Mouse (Mus musculus): ENCODE results near the gene Braf. TPM values are rescaled to one million over a fixed set of nuclear protein-coding genes. Genes with fewer than 3 reads are reported as not detected.
"Not testable (repeated sequence)": the region's sequence is repeated elsewhere in the genome, so short reads cannot be mapped to it uniquely, and the experiment has no call there.

The Braf gene
- total RNA-seq, 1 experiment, result 51.5 TPM

DNA sequence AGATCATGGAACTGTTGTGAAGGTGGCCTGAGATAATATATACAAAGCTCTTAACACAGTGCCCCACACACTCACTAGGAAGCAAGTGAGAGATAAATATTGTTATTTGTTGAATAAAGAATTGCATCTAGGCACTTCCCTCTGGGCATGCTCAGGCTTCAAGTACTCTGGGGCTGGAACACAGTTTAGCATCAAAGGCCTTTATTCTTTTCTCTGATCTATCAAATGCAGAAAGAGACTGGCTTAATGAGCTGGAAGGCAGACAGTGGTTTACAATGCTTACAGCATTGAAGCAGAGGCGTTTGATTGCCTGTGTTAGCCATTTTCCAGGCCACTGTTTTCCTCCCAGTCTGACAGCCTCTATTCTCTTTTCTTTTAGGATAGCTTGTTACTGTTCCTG, 21.8 kb upstream of the Braf start:
- in situ Hi-C loops (cut with MboI; ENCODE audit: low sequenced_read_pairs in 2 of 2, unreplicated experiment in 2 of 2), result no loop called here
- Histone ChIP-seq H3K36me3 (ENCODE audit: control insufficient read depth, insufficient read depth, low read length, poor library complexity, severe bottlenecking) (no peaks in the 10 kb centered on the region), H3K4me3 (ENCODE audit: insufficient read depth in 1 of 2, low read depth in 1 of 2, low read length in 2 of 2, poor library complexity in 1 of 2, severe bottlenecking in 1 of 2) (no peak overlapping the region), H3K4me1 (ENCODE audit: control insufficient read depth in 2 of 2, insufficient read depth in 2 of 2, low read length in 2 of 2, poor library complexity in 1 of 2) (no peaks in the 10 kb centered on the region), H3K9ac (ENCODE audit: insufficient read depth, low read depth, low read length, poor library complexity, severe bottlenecking) (no peak overlapping the region), H3K27ac (ENCODE audit: insufficient read depth, low read depth, low read length, poor library complexity, severe bottlenecking) (no peak overlapping the region), H3K9me3 (ENCODE audit: control insufficient read depth, insufficient read depth, low read depth, low read length) (no peaks in the 10 kb centered on the region)
- TF ChIP-seq ZC3H11A (IDR thresholded peaks at IDR 0.05; ENCODE audit: borderline replicate concordance, low read depth, low read length) (no peak), ZNF384 (IDR thresholded peaks at IDR 0.05; ENCODE audit: low read depth, low read length) (no peak), CHD2 (IDR thresholded peaks at IDR 0.05; ENCODE audit: low read depth, low read length) (no peak), MAFK (IDR thresholded peaks at IDR 0.05; ENCODE audit: insufficient read depth, low read depth, low read length) (no peak), HCFC1 (IDR thresholded peaks at IDR 0.05; ENCODE audit: borderline replicate concordance, insufficient read depth, low read length) (no peak)
- DNase-seq (ENCODE audit: low read depth, low spot score), result no peak

DNA sequence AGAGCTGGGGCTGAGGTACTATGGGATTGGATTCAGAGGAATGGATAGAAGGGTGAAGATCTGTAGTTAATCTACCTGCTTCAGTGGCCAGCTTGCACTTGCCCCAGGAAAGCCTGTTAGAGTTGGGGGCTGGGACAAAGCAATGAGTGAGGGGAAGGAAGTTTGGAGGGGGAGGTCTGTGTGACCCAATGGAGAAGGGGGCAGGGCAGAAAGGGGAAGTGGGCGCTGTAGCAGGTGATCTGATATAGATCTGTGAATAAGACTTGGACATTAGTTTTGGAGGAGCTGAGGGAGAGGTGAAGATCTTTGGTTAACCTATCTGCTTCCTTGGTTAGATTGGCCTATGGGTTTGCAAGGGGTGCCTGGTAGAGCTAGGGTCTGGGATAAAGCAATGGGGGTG, 20.2 kb upstream of the Braf start:
- no peaks in the 10 kb centered on the region for H3K9me3 ChIP-seq (ENCODE audit: control insufficient read depth, insufficient read depth, low read depth, low read length)
- H3K4me1 ChIP-seq (ENCODE audit: control insufficient read depth in 2 of 2, insufficient read depth in 2 of 2, low read length in 2 of 2, poor library complexity in 1 of 2), result no peaks in the 10 kb centered on the region
- H3K27ac ChIP-seq (ENCODE audit: insufficient read depth, low read depth, low read length, poor library complexity, severe bottlenecking), result no peak overlapping the region
- in situ Hi-C loops (cut with MboI; ENCODE audit: low sequenced_read_pairs in 2 of 2, unreplicated experiment in 2 of 2), result no loop called here
- H3K36me3 ChIP-seq (ENCODE audit: control insufficient read depth, insufficient read depth, low read length, poor library complexity, severe bottlenecking), result no peaks in the 10 kb centered on the region
- no peak overlapping the region for H3K4me3 ChIP-seq (ENCODE audit: insufficient read depth in 1 of 2, low read depth in 1 of 2, low read length in 2 of 2, poor library complexity in 1 of 2, severe bottlenecking in 1 of 2)
- no peak for DNase-seq (ENCODE audit: low read depth, low spot score)
- no peak for TF ChIP-seq ZC3H11A (IDR thresholded peaks at IDR 0.05; ENCODE audit: borderline replicate concordance, low read depth, low read length)
- no peak for TF ChIP-seq CHD2 (IDR thresholded peaks at IDR 0.05; ENCODE audit: low read depth, low read length)
- TF ChIP-seq ZNF384 (IDR thresholded peaks at IDR 0.05; ENCODE audit: low read depth, low read length), result no peak
- TF ChIP-seq MAFK (IDR thresholded peaks at IDR 0.05; ENCODE audit: insufficient read depth, low read depth, low read length), result no peak
- TF ChIP-seq HCFC1 (IDR thresholded peaks at IDR 0.05; ENCODE audit: borderline replicate concordance, insufficient read depth, low read length), result no peak
- no peak overlapping the region for H3K9ac ChIP-seq (ENCODE audit: insufficient read depth, low read depth, low read length, poor library complexity, severe bottlenecking)

DNA sequence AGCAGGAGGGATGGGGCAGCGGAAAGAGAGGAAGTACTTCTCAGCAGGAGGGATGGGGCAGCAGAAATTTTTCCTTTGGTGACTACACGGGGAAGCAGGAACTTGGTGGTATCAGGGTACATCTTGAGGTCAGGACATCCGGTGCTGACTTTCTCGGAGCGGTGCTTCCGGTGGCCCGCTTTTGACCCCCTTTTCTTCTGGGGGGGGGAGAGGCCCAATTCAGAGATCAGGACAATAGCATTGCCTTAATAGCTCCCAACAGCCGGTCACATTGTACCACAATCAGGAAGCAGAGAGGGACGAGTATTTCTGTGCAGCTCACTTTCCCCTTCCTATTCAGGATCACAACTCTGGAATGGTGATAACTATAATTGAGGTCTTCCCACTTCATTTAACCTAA, 14.4 kb upstream of the Braf start:
- DNase-seq (ENCODE audit: low read depth, low spot score); H3K27ac ChIP-seq (ENCODE audit: insufficient read depth, low read depth, low read length, poor library complexity, severe bottlenecking); H3K9ac ChIP-seq (ENCODE audit: insufficient read depth, low read depth, low read length, poor library complexity, severe bottlenecking); H3K9me3 ChIP-seq (ENCODE audit: control insufficient read depth, insufficient read depth, low read depth, low read length); in situ Hi-C loops (cut with MboI; ENCODE audit: low sequenced_read_pairs in 2 of 2, unreplicated experiment in 2 of 2); H3K4me3 ChIP-seq (ENCODE audit: insufficient read depth in 1 of 2, low read depth in 1 of 2, low read length in 2 of 2, poor library complexity in 1 of 2, severe bottlenecking in 1 of 2); H3K36me3 ChIP-seq (ENCODE audit: control insufficient read depth, insufficient read depth, low read length, poor library complexity, severe bottlenecking); H3K4me1 ChIP-seq (ENCODE audit: control insufficient read depth in 2 of 2, insufficient read depth in 2 of 2, low read length in 2 of 2, poor library complexity in 1 of 2): not testable (repeated sequence)

DNA sequence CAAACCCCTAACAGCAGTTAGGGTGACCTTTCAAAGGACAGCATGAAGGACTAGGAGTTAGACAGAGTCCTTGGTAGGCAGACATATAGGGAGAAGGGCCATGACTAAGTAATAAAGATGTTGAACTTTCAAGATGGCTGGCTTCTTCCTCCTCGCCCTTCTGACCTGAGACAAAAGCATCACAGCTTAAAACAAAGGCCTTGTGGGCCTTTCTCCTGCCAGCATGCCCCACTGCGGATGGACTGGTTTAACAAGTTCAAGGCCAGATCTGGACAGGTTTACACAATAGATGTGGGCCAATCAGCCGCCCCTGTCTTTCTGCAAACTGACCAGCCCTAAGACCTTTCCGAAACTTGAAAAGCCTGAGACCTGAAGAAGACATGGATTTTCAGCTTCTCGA, 2.8 kb upstream of the Braf start:
- TF ChIP-seq CHD2 (IDR thresholded peaks at IDR 0.05; ENCODE audit: low read depth, low read length) (no peak), ZNF384 (IDR thresholded peaks at IDR 0.05; ENCODE audit: low read depth, low read length) (no peak), HCFC1 (IDR thresholded peaks at IDR 0.05; ENCODE audit: borderline replicate concordance, insufficient read depth, low read length) (no peak), MAFK (IDR thresholded peaks at IDR 0.05; ENCODE audit: insufficient read depth, low read depth, low read length) (no peak), ZC3H11A (IDR thresholded peaks at IDR 0.05; ENCODE audit: borderline replicate concordance, low read depth, low read length) (no peak)
- Histone ChIP-seq H3K36me3 (ENCODE audit: control insufficient read depth, insufficient read depth, low read length, poor library complexity, severe bottlenecking) (no peaks in the 10 kb centered on the region), H3K9ac (ENCODE audit: insufficient read depth, low read depth, low read length, poor library complexity, severe bottlenecking) (no peak overlapping the region), H3K27ac (ENCODE audit: insufficient read depth, low read depth, low read length, poor library complexity, severe bottlenecking) (no peak overlapping the region), H3K4me3 (ENCODE audit: insufficient read depth in 1 of 2, low read depth in 1 of 2, low read length in 2 of 2, poor library complexity in 1 of 2, severe bottlenecking in 1 of 2) (no peak overlapping the region), H3K4me1 (ENCODE audit: control insufficient read depth in 2 of 2, insufficient read depth in 2 of 2, low read length in 2 of 2, poor library complexity in 1 of 2) (peaks cover 0 to 7% of the 10 kb centered on the region in 2 experiments; a peak in 3 of 4 replicates), H3K9me3 (ENCODE audit: control insufficient read depth, insufficient read depth, low read depth, low read length) (no peaks in the 10 kb centered on the region)
- in situ Hi-C loops (cut with MboI; ENCODE audit: low sequenced_read_pairs in 2 of 2, unreplicated experiment in 2 of 2), result no loop called here
- no peak for DNase-seq (ENCODE audit: low read depth, low spot score)

DNA sequence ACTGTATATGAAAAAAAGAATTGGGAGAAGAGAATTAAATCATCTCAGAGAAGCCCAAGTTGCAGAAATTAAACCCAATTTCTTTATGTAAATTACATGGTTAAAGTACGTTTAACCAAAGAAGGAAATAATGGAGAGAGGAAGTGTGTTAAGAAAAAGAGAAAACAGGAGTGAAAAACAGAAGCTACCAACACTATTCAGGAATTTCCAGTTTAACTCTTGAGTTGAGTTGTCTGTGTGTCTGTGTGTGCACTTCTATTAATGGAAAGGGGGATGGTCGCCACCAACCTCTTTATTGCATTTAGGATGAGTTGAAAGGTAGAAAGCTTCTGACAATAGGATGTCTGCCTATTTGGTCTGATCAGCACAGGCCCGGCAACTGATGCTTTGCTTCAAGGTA, 886 bp upstream of the Braf start:
- Histone ChIP-seq H3K9ac (ENCODE audit: insufficient read depth, low read depth, low read length, poor library complexity, severe bottlenecking) (no peak overlapping the region), H3K4me3 (ENCODE audit: insufficient read depth in 1 of 2, low read depth in 1 of 2, low read length in 2 of 2, poor library complexity in 1 of 2, severe bottlenecking in 1 of 2) (no peak overlapping the region), H3K27ac (ENCODE audit: insufficient read depth, low read depth, low read length, poor library complexity, severe bottlenecking) (no peak overlapping the region), H3K9me3 (ENCODE audit: control insufficient read depth, insufficient read depth, low read depth, low read length) (no peaks in the 10 kb centered on the region), H3K4me1 (ENCODE audit: control insufficient read depth in 2 of 2, insufficient read depth in 2 of 2, low read length in 2 of 2, poor library complexity in 1 of 2) (peaks cover 0 to 7% of the 10 kb centered on the region in 2 experiments; a peak in 3 of 4 replicates), H3K36me3 (ENCODE audit: control insufficient read depth, insufficient read depth, low read length, poor library complexity, severe bottlenecking) (no peaks in the 10 kb centered on the region)
- TF ChIP-seq CHD2 (IDR thresholded peaks at IDR 0.05; ENCODE audit: low read depth, low read length), result no peak
- TF ChIP-seq MAFK (IDR thresholded peaks at IDR 0.05; ENCODE audit: insufficient read depth, low read depth, low read length), result no peak
- in situ Hi-C loops (cut with MboI; ENCODE audit: low sequenced_read_pairs in 2 of 2, unreplicated experiment in 2 of 2), result no loop called here
- DNase-seq (ENCODE audit: low read depth, low spot score), result no peak

Measured in ES-E14 (cell line).